Mouse (Mus musculus) thymus, adult 2 months (tissue): ENCODE measurements at regions not wholly inside any gene's neighbourhood (a gene's known extent, or its start where the extent isn't known, plus 50 kb on each side); places are given as distances from the start of the nearest gene placed in this dataset.

Experiments used
- CTCF ChIP-seq: fragments of 200-500 bp; IDR thresholded peaks from 2 replicates; pipeline ENCODE4 v1.5.1; 2012; ENCODE audit warnings: mild to moderate bottlenecking, control low read depth, low read length, moderate library complexity, borderline replicate concordance; ENCODE audit not compliant: control insufficient read depth, poor library complexity, insufficient read depth; ENCODE audit errors: extremely low read depth
- POLR2A ChIP-seq: fragments of 200-500 bp; IDR thresholded peaks from 2 replicates; pipeline ENCODE4 v1.6.1; 2012; ENCODE audit warnings: mild to moderate bottlenecking, low read length, control low read depth, moderate library complexity; ENCODE audit not compliant: control insufficient read depth, poor library complexity, insufficient read depth; ENCODE audit errors: extremely low read depth

GRCm38 (mm10) chr11:23114636-23115035 is 107.3 kb downstream of the Fam161a start:
- TF ChIP-seq CTCF (no peak), POLR2A (no peak)
